Mouse (Mus musculus) liver, embryonic 13.5 days (tissue): ENCODE results near the gene Srek1. TPM values are rescaled to one million over a fixed set of nuclear protein-coding genes. Genes with fewer than 3 reads are reported as not detected.

Experiments used
- ATAC-seq: fragments of 200-750 bp; cut with Nextera tagmentation; 2 replicates; pipeline ENCODE4 v1.8.0; 2017; ENCODE audit warnings: low read depth, mild to moderate bottlenecking, moderate number of reproducible peaks, moderate library complexity
- DNase-seq: peaks from one replicate; pipeline ENCODE4 v3.0.0; 2022
- H3K27ac ChIP-seq: fragments of 300-500 bp; sonication (generic); 2 replicates; pipeline ENCODE4 v1.5.1; 2015; ENCODE audit warnings: moderate library complexity, mild to moderate bottlenecking, inconsistent platforms
- H3K27me3 ChIP-seq: fragments of 300-500 bp; sonication (generic); 2 replicates; pipeline ENCODE4 v1.6.1; 2015; ENCODE audit warnings: mild to moderate bottlenecking, inconsistent platforms
- H3K36me3 ChIP-seq: fragments of 300-500 bp; sonication (generic); 2 replicates; pipeline ENCODE4 v1.6.1; 2015; ENCODE audit warnings: mild to moderate bottlenecking, inconsistent platforms
- H3K4me1 ChIP-seq: fragments of 300-500 bp; sonication (generic); replicated peaks from 2 replicates; pipeline ENCODE4 v1.6.1; 2015; ENCODE audit warnings: inconsistent platforms
- H3K4me2 ChIP-seq: fragments of 300-500 bp; sonication (generic); 2 replicates; pipeline ENCODE4 v1.6.1; 2015; ENCODE audit warnings: inconsistent platforms, mild to moderate bottlenecking, moderate library complexity
- H3K4me3 ChIP-seq: fragments of 300-500 bp; sonication (generic); replicated peaks from 2 replicates; pipeline ENCODE4 v1.5.1; 2015; ENCODE audit warnings: mild to moderate bottlenecking, inconsistent platforms
- H3K9ac ChIP-seq: fragments of 300-500 bp; sonication (generic); 2 replicates; pipeline ENCODE4 v1.6.1; 2015; ENCODE audit warnings: mild to moderate bottlenecking, inconsistent platforms
- H3K9me3 ChIP-seq: fragments of 300-500 bp; sonication (generic); replicated peaks from 2 replicates; pipeline ENCODE4 v1.6.1; 2016; ENCODE audit warnings: inconsistent platforms
- WGBS: fragments of 180-500 bp; shearing (Covaris S2); methylation state at CpG from one replicate; pipeline ENCODE4 v1.1.7; 2015; ENCODE audit not compliant: insufficient replicate concordance; 5-methylcytosine and 5-hydroxymethylcytosine counted together
- polyA plus RNA-seq: library from polyadenylated mRNA; unstranded; fragments of >200 nt; fragmentation: Nextera tagmentation; extraction: Ambion mirVana; gene quantifications from 2 replicates; pipeline ENCODE4 v1.2.1, GENCODE M21; 2015

Srek1 gene
- polyA plus RNA-seq: 29.2 and 37.8 TPM in 2 replicates

- Histone ChIP-seq H3K36me3 (0 out of 2 replicates have a peak, but pooled peaks cover 4% of the 10 kb centered on the region), H3K9me3 (no peaks in the 10 kb centered on the region), H3K27me3 (no peaks in the 10 kb centered on the region), H3K4me2 (peak within 1 kb of the TSS; percentile 84), H3K4me3 (peak within 1 kb of the TSS; percentile 81), H3K27ac (peak within 1 kb of the TSS; percentile 95), H3K9ac (peak within 1 kb of the TSS; percentile 86), H3K4me1 (peaks cover 38% of the 10 kb centered on the region)
- ATAC-seq (peak; percentile 95), DNase-seq (peak; percentile 88)
- WGBS: under 1% methylated on average over 81 of the region's 81 CpGs
These were observed at the start of gene Srek1 for GRCm38 (mm10) chr13:103774119-103774757. Srek1 (minus strand) TSS chr13:103774608.

GRCm38 (mm10) chr13:103822270-103822669 is 47.9 kb upstream of the Srek1 start:
- no peak overlapping the region for H3K27ac ChIP-seq
- no peak for ATAC-seq
- H3K9me3 ChIP-seq: no peaks in the 10 kb centered on the region
- H3K4me1 ChIP-seq: peaks cover 9% of the 10 kb centered on the region
- H3K27me3 ChIP-seq: no peaks in the 10 kb centered on the region
- H3K4me3 ChIP-seq: no peak overlapping the region
- peaks cover 12% of the 10 kb centered on the region for H3K36me3 ChIP-seq
- no peak overlapping the region for H3K4me2 ChIP-seq
- no peak overlapping the region for H3K9ac ChIP-seq
- DNase-seq: no peak
- WGBS: 75% methylated on average over 1 of the region's 1 CpGs

- no peak overlapping the region for H3K9ac ChIP-seq
- WGBS: 45% methylated on average over 5 of the region's 5 CpGs
- ATAC-seq (no peak), DNase-seq (no peak)
- peaks cover 9% of the 10 kb centered on the region for H3K36me3 ChIP-seq
- H3K9me3 ChIP-seq: no peaks in the 10 kb centered on the region
- H3K27me3 ChIP-seq: no peaks in the 10 kb centered on the region
- no peak overlapping the region for H3K4me3 ChIP-seq
- H3K4me1 ChIP-seq: 0 out of 2 replicates have a peak, but pooled peaks cover 2% of the 10 kb centered on the region
- no peak overlapping the region for H3K27ac ChIP-seq
- no peak overlapping the region for H3K4me2 ChIP-seq
These were observed 45.0 kb upstream of the Srek1 start for GRCm38 (mm10) chr13:103819377-103819776.

GRCm38 (mm10) chr13:103817935-103818334 is 43.5 kb upstream of the Srek1 start:
- WGBS: 86% methylated on average over 3 of the region's 3 CpGs
- 0 out of 2 replicates have a peak, but pooled peaks cover 2% of the 10 kb centered on the region for H3K4me1 ChIP-seq
- H3K9me3 ChIP-seq: no peaks in the 10 kb centered on the region
- no peak overlapping the region for H3K27ac ChIP-seq
- DNase-seq: no peak
- H3K27me3 ChIP-seq: no peaks in the 10 kb centered on the region
- ATAC-seq: no peak
- peaks cover 9% of the 10 kb centered on the region for H3K36me3 ChIP-seq
- H3K4me3 ChIP-seq: no peak overlapping the region
- H3K4me2 ChIP-seq: no peak overlapping the region
- no peak overlapping the region for H3K9ac ChIP-seq

GRCm38 (mm10) chr13:103807464-103807863 is 33.1 kb upstream of the Srek1 start:
- ATAC-seq: no peak
- Histone ChIP-seq H3K27me3 (no peaks in the 10 kb centered on the region), H3K36me3 (no peaks in the 10 kb centered on the region), H3K4me2 (no peak overlapping the region), H3K9me3 (no peaks in the 10 kb centered on the region), H3K27ac (no peak overlapping the region), H3K9ac (no peak overlapping the region), H3K4me1 (no peaks in the 10 kb centered on the region; the same call in 1 of the 2 replicates), H3K4me3 (no peak overlapping the region)
- WGBS: 35% methylated on average over 5 of the region's 5 CpGs
- DNase-seq: no peak

GRCm38 (mm10) chr13:103806210-103806851 is 31.9 kb upstream of the Srek1 start:
- ATAC-seq: no peak
- 58% methylated on average over 6 of the region's 6 CpGs for WGBS
- DNase-seq: no peak
- Histone ChIP-seq H3K9me3 (no peaks in the 10 kb centered on the region), H3K4me2 (no peak overlapping the region), H3K27ac (no peak overlapping the region), H3K4me3 (no peak overlapping the region), H3K27me3 (no peaks in the 10 kb centered on the region), H3K9ac (no peak overlapping the region), H3K4me1 (no peaks in the 10 kb centered on the region; the same call in 1 of the 2 replicates), H3K36me3 (no peaks in the 10 kb centered on the region)

- Histone ChIP-seq H3K4me3 (no peak overlapping the region), H3K27me3 (no peaks in the 10 kb centered on the region), H3K36me3 (no peaks in the 10 kb centered on the region), H3K9me3 (no peaks in the 10 kb centered on the region), H3K4me1 (no peaks in the 10 kb centered on the region; the same call in 1 of the 2 replicates), H3K4me2 (no peak overlapping the region), H3K27ac (no peak overlapping the region), H3K9ac (no peak overlapping the region)
- DNase-seq: no peak
- ATAC-seq: no peak
- 58% methylated on average over 5 of the region's 5 CpGs for WGBS
These were observed 29.3 kb upstream of the Srek1 start for GRCm38 (mm10) chr13:103803721-103804120.

GRCm38 (mm10) chr13:103801021-103801420 is 26.6 kb upstream of the Srek1 start:
- no peak overlapping the region for H3K4me2 ChIP-seq
- ATAC-seq: no peak
- H3K9ac ChIP-seq: no peak overlapping the region
- no peaks in the 10 kb centered on the region for H3K9me3 ChIP-seq
- WGBS: 76% methylated on average over 1 of the region's 1 CpGs
- no peaks in the 10 kb centered on the region for H3K27me3 ChIP-seq
- H3K4me3 ChIP-seq: no peak overlapping the region
- H3K4me1 ChIP-seq: no peaks in the 10 kb centered on the region
- H3K27ac ChIP-seq: no peak overlapping the region
- H3K36me3 ChIP-seq: no peaks in the 10 kb centered on the region
- no peak for DNase-seq

GRCm38 (mm10) chr13:103794688-103795543 is 20.5 kb upstream of the Srek1 start:
- Histone ChIP-seq H3K36me3 (no peaks in the 10 kb centered on the region), H3K9me3 (no peaks in the 10 kb centered on the region), H3K4me2 (no peak overlapping the region), H3K27ac (no peak overlapping the region), H3K4me3 (no peak overlapping the region), H3K4me1 (no peaks in the 10 kb centered on the region), H3K9ac (no peak overlapping the region), H3K27me3 (no peaks in the 10 kb centered on the region)
- DNase-seq (no peak), ATAC-seq (no peak)
- 72% methylated on average over 9 of the region's 9 CpGs for WGBS

- Histone ChIP-seq H3K9me3 (no peaks in the 10 kb centered on the region), H3K9ac (no peak overlapping the region), H3K4me1 (peaks cover 2% of the 10 kb centered on the region), H3K27ac (no peak overlapping the region), H3K4me2 (no peak overlapping the region), H3K4me3 (no peak overlapping the region), H3K36me3 (no peaks in the 10 kb centered on the region), H3K27me3 (no peaks in the 10 kb centered on the region)
- WGBS: 24% methylated on average over 11 of the region's 11 CpGs
- no peak; the same call in 1 of the 2 replicates for ATAC-seq
- no peak for DNase-seq
These were observed 5.6 kb upstream of the Srek1 start for GRCm38 (mm10) chr13:103779922-103780585.

- ATAC-seq: no peak
- WGBS: 66% methylated on average over 8 of the region's 8 CpGs
- DNase-seq: no peak
These were observed 2.7 kb upstream of the Srek1 start for GRCm38 (mm10) chr13:103777126-103777525.

More at GRCm38 (mm10) chr13:103777126-103777525, 2.7 kb upstream of the Srek1 start:
- Histone ChIP-seq H3K27ac (no peak overlapping the region), H3K4me3 (no peak overlapping the region), H3K4me2 (no peak overlapping the region), H3K4me1 (peaks cover 17% of the 10 kb centered on the region), H3K36me3 (no peaks in the 10 kb centered on the region), H3K9me3 (no peaks in the 10 kb centered on the region), H3K9ac (no peak overlapping the region), H3K27me3 (no peaks in the 10 kb centered on the region)
